Mouse (Mus musculus): Measurements from ENCODE around the gene Lhx5. TPM values are rescaled to one million over a fixed set of nuclear protein-coding genes. Genes with fewer than 3 reads are reported as not detected.
A peak's percentile ranks its signal among the peaks of the same experiment; 100 is the strongest.

The Lhx5 gene
- 22.5 and 23.2 TPM in 2 replicates for polyA plus RNA-seq (2015; fragmentation: Nextera tagmentation; extraction: Ambion mirVana)

DNA sequence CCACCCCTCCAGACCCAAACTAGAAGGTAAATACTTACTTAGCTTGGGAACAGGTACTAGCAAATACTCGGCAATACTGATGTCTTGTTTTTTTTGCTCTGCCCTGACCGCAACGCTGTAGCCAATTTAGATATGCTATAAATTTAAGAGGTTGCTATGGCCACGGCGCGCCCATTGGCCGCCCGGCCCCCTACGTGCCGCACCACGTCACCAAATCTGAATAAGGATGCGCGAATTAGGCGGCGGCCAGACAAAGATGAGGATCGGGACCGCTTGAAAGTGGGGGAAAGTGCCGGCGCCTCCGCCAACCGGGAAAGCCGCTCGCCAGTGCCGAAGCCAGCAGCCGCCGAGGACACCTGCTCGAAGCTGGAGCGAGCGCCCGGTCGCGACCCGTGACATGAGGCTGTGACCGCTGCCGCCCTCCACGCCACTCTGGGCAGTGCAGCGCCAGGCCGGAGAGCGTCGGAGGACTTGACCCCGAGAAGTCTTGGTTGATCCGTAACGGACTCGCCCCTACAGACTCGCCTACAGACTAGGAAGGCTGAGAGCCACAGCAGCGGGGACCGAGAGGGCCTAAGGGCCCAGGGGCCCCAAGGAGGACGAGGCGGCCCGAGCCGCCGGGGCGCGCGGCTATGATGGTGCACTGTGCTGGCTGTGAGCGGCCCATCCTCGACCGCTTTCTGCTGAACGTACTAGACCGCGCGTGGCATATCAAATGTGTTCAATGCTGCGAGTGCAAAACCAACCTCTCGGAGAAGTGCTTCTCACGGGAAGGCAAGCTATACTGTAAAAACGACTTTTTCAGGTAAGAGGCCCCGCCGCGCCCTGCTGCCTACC is at the start of gene Lhx5:
Gene Lhx5, plus strand, starts transcription at position 51 of the 837 bp plus-strand sequence.
- under 1% methylated on average over 69 of the region's 69 CpGs for WGBS
- peak within 1 kb of the TSS; percentile 89 for H3K27ac ChIP-seq (ENCODE audit: low read length)

DNA sequence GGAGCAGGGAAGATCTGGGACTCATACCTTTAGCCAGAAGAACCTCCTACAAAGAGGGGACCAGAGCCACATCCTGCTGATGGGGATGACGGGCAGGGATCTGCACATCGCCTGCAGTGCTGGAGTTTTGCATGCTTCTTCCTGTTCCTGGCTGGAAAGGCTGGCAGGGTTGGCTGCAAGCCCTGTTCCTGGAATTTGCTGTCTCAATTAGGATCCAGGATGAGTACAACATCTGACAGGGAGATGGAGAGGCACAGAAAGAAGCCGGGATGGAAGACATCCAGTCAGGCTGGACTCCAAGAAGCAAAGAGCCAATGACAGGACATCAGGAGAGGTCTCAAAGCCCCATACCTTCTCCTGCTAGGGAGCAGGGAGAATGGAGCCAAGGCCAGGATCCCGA is 45.1 kb upstream of the Lhx5 start:
- H3K9ac ChIP-seq (ENCODE audit: low read depth, low read length), result no peak overlapping the region
- H3K4me1 ChIP-seq (ENCODE audit: control insufficient read depth, insufficient read depth, low read length), result peaks cover 5% of the 10 kb centered on the region; the same call in 1 of the 2 replicates
- H3K4me3 ChIP-seq (ENCODE audit: low read depth, low read length), result no peak overlapping the region
- H3K27me3 ChIP-seq (ENCODE audit: control insufficient read depth, insufficient read depth, low read depth, low read length), result no peaks in the 10 kb centered on the region
- no peaks in the 10 kb centered on the region for H3K9me3 ChIP-seq (replicated peaks; ENCODE audit: control insufficient read depth, low read length, poor library complexity, severe bottlenecking)
- 80% methylated on average over 4 of the region's 4 CpGs for WGBS
- H3K4me2 ChIP-seq (ENCODE audit: low read length), result no peak overlapping the region
- H3K27ac ChIP-seq (ENCODE audit: low read length), result no peak overlapping the region
- H3K36me3 ChIP-seq (ENCODE audit: control insufficient read depth, insufficient read depth, low read length), result no peaks in the 10 kb centered on the region
- ATAC-seq, result no peak

More for the DNA sequence above, at the start of gene Lhx5:
- H3K4me1 ChIP-seq (ENCODE audit: control insufficient read depth, insufficient read depth, low read length), result peaks cover 6% of the 10 kb centered on the region; the same call in 1 of the 2 replicates
- no peaks in the 10 kb centered on the region for H3K9me3 ChIP-seq (replicated peaks; ENCODE audit: control insufficient read depth, low read length, poor library complexity, severe bottlenecking)
- H3K9ac ChIP-seq (ENCODE audit: low read depth, low read length), result peak within 1 kb of the TSS; percentile 78
- peaks cover 30% of the 10 kb centered on the region for H3K27me3 ChIP-seq (ENCODE audit: control insufficient read depth, insufficient read depth, low read depth, low read length)
- H3K36me3 ChIP-seq (ENCODE audit: control insufficient read depth, insufficient read depth, low read length), result no peaks in the 10 kb centered on the region
- ATAC-seq, result peak; percentile 76
- peak within 1 kb of the TSS; percentile 52 for H3K4me2 ChIP-seq (ENCODE audit: low read length)
- peak within 1 kb of the TSS; percentile 57 for H3K4me3 ChIP-seq (ENCODE audit: low read depth, low read length)

- Histone ChIP-seq H3K9me3 (replicated peaks; ENCODE audit: control insufficient read depth, low read length, poor library complexity, severe bottlenecking) (no peaks in the 10 kb centered on the region), H3K27ac (ENCODE audit: low read length) (no peak overlapping the region), H3K27me3 (ENCODE audit: control insufficient read depth, insufficient read depth, low read depth, low read length) (no peaks in the 10 kb centered on the region), H3K4me2 (ENCODE audit: low read length) (no peak overlapping the region), H3K36me3 (ENCODE audit: control insufficient read depth, insufficient read depth, low read length) (no peaks in the 10 kb centered on the region), H3K4me1 (ENCODE audit: control insufficient read depth, insufficient read depth, low read length) (0 out of 2 replicates have a peak, but pooled peaks cover under 1% of the 10 kb centered on the region), H3K9ac (ENCODE audit: low read depth, low read length) (no peak overlapping the region), H3K4me3 (ENCODE audit: low read depth, low read length) (no peak overlapping the region)
- no peak for ATAC-seq
- 37% methylated on average over 9 of the region's 9 CpGs for WGBS
Measured at GRCm38 (mm10) chr5:120388765-120389164, 42.7 kb upstream of the Lhx5 start.

DNA sequence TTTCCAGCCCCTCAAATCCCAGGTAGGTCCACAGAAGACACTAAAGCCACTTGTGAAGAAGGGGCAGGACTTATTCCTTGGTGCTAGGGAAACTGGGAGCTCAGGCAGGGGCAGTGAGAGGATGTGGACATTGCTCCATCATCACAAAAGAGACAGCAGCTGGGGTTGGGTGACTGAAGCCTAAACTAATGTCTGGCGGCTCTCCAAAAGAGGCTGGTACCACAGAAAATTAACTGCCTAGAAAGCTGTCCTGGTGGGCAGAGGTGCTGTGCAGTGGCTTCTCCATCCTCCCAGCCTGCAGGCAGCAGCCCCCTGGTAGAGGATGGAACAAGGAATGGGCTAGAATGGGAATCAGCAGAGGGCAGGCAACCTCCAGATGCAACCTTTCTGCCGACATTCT is 41.5 kb upstream of the Lhx5 start:
- no peak for ATAC-seq
- Histone ChIP-seq H3K4me3 (ENCODE audit: low read depth, low read length) (no peak overlapping the region), H3K27me3 (ENCODE audit: control insufficient read depth, insufficient read depth, low read depth, low read length) (no peaks in the 10 kb centered on the region), H3K4me1 (ENCODE audit: control insufficient read depth, insufficient read depth, low read length) (0 out of 2 replicates have a peak, but pooled peaks cover 5% of the 10 kb centered on the region), H3K9me3 (replicated peaks; ENCODE audit: control insufficient read depth, low read length, poor library complexity, severe bottlenecking) (no peaks in the 10 kb centered on the region), H3K4me2 (ENCODE audit: low read length) (no peak overlapping the region), H3K9ac (ENCODE audit: low read depth, low read length) (no peak overlapping the region), H3K27ac (ENCODE audit: low read length) (no peak overlapping the region), H3K36me3 (ENCODE audit: control insufficient read depth, insufficient read depth, low read length) (no peaks in the 10 kb centered on the region)
- 79% methylated on average over 2 of the region's 2 CpGs for WGBS

- Histone ChIP-seq H3K27me3 (ENCODE audit: control insufficient read depth, insufficient read depth, low read depth, low read length) (no peaks in the 10 kb centered on the region; the same call in 1 of the 2 replicates), H3K27ac (ENCODE audit: low read length) (no peak overlapping the region), H3K4me1 (ENCODE audit: control insufficient read depth, insufficient read depth, low read length) (peaks cover 12% of the 10 kb centered on the region; the same call in 1 of the 2 replicates), H3K4me3 (ENCODE audit: low read depth, low read length) (no peak overlapping the region), H3K9me3 (replicated peaks; ENCODE audit: control insufficient read depth, low read length, poor library complexity, severe bottlenecking) (no peaks in the 10 kb centered on the region), H3K36me3 (ENCODE audit: control insufficient read depth, insufficient read depth, low read length) (no peaks in the 10 kb centered on the region), H3K4me2 (ENCODE audit: low read length) (no peak overlapping the region), H3K9ac (ENCODE audit: low read depth, low read length) (no peak overlapping the region; the same call in 1 of the 2 replicates)
- 14% methylated on average over 23 of the region's 25 CpGs for WGBS
- no peak for ATAC-seq
Measured at GRCm38 (mm10) chr5:120393871-120394667, 37.4 kb upstream of the Lhx5 start.

- ATAC-seq, result no peak
- peak overlapping the region; percentile 21; the same call in 1 of the 2 replicates for H3K4me2 ChIP-seq (ENCODE audit: low read length)
- H3K4me3 ChIP-seq (ENCODE audit: low read depth, low read length), result no peak overlapping the region
- H3K27ac ChIP-seq (ENCODE audit: low read length), result no peak overlapping the region
- 3% methylated on average over 13 of the region's 13 CpGs for WGBS
- peaks cover 12% of the 10 kb centered on the region; the same call in 1 of the 2 replicates for H3K4me1 ChIP-seq (ENCODE audit: control insufficient read depth, insufficient read depth, low read length)
- peak overlapping the region; percentile 22; the same call in 1 of the 2 replicates for H3K9ac ChIP-seq (ENCODE audit: low read depth, low read length)
- no peaks in the 10 kb centered on the region for H3K9me3 ChIP-seq (replicated peaks; ENCODE audit: control insufficient read depth, low read length, poor library complexity, severe bottlenecking)
- H3K36me3 ChIP-seq (ENCODE audit: control insufficient read depth, insufficient read depth, low read length), result no peaks in the 10 kb centered on the region
- no peaks in the 10 kb centered on the region; the same call in 1 of the 2 replicates for H3K27me3 ChIP-seq (ENCODE audit: control insufficient read depth, insufficient read depth, low read depth, low read length)
Measured at GRCm38 (mm10) chr5:120397988-120398387, 33.5 kb upstream of the Lhx5 start.

- no peak overlapping the region for H3K9ac ChIP-seq (ENCODE audit: low read depth, low read length)
Measured at GRCm38 (mm10) chr5:120404831-120405591, 26.5 kb upstream of the Lhx5 start.

DNA sequence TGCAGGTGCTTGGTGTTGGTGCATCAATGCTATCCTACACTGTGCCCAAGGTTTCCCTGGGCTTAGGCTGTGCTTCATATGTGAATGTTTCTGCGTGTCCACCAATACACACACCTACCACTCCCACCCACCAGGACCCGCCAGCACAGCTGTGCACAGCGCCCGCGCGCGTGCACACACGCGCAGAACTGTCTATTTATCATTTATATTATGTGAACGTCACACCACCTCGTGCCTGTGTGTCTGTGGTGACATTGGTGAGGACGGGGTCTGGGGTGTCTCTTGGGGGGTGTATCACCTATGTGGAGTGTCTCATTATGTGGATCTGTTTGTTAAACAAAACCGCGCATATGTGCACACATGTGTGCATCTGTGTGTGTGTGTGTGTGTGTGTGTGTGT is 22.6 kb upstream of the Lhx5 start:
- Histone ChIP-seq H3K27ac (ENCODE audit: low read length) (peak overlapping the region; percentile 98), H3K27me3 (ENCODE audit: control insufficient read depth, insufficient read depth, low read depth, low read length) (no peaks in the 10 kb centered on the region; the same call in 1 of the 2 replicates), H3K36me3 (ENCODE audit: control insufficient read depth, insufficient read depth, low read length) (no peaks in the 10 kb centered on the region), H3K4me3 (ENCODE audit: low read depth, low read length) (peak overlapping the region; percentile 36; the same call in 1 of the 2 replicates), H3K4me1 (ENCODE audit: control insufficient read depth, insufficient read depth, low read length) (peaks cover 21% of the 10 kb centered on the region), H3K9ac (ENCODE audit: low read depth, low read length) (peak overlapping the region; percentile 64), H3K9me3 (replicated peaks; ENCODE audit: control insufficient read depth, low read length, poor library complexity, severe bottlenecking) (no peaks in the 10 kb centered on the region; the same call in 1 of the 2 replicates), H3K4me2 (ENCODE audit: low read length) (peak overlapping the region; percentile 76)
- WGBS, result 46% methylated on average over 14 of the region's 14 CpGs
- ATAC-seq, result peak; percentile 71

More at GRCm38 (mm10) chr5:120404831-120405591, 26.5 kb upstream of the Lhx5 start:
- no peaks in the 10 kb centered on the region for H3K36me3 ChIP-seq (ENCODE audit: control insufficient read depth, insufficient read depth, low read length)
- H3K27ac ChIP-seq (ENCODE audit: low read length), result no peak overlapping the region
- ATAC-seq, result no peak
- 70% methylated on average over 12 of the region's 12 CpGs for WGBS
- H3K9me3 ChIP-seq (replicated peaks; ENCODE audit: control insufficient read depth, low read length, poor library complexity, severe bottlenecking), result no peaks in the 10 kb centered on the region
- H3K4me1 ChIP-seq (ENCODE audit: control insufficient read depth, insufficient read depth, low read length), result peaks cover 14% of the 10 kb centered on the region
- H3K4me3 ChIP-seq (ENCODE audit: low read depth, low read length), result no peak overlapping the region
- H3K27me3 ChIP-seq (ENCODE audit: control insufficient read depth, insufficient read depth, low read depth, low read length), result no peaks in the 10 kb centered on the region
- no peak overlapping the region for H3K4me2 ChIP-seq (ENCODE audit: low read length)

Data from midbrain, embryonic 16.5 days (tissue).